Mouse (Mus musculus): ENCODE measurements around the gene Nop53.
"Not testable (repeated sequence)": the region's sequence is repeated elsewhere in the genome, so short reads cannot be mapped to it uniquely, and the experiment has no call there.

Gene Nop53

GRCm38 (mm10) chr7:15919947-15920346 lies 25.9 kb downstream of the Nop53 start:
- no peak for DNase-seq (ENCODE audit: low spot score in 2 of 2)

GRCm38 (mm10) chr7:15918371-15918770 lies 27.5 kb downstream of the Nop53 start:
- DNase-seq (ENCODE audit: low spot score in 2 of 2) = no peak

- no peak for DNase-seq (ENCODE audit: low spot score in 2 of 2)
Observed at GRCm38 (mm10) chr7:15916996-15917395, 28.9 kb downstream of the Nop53 start.

- DNase-seq (ENCODE audit: low spot score in 2 of 2) = no peak
Observed at GRCm38 (mm10) chr7:15916134-15916723, 29.6 kb downstream of the Nop53 start.

GRCm38 (mm10) chr7:15915695-15916094 lies 30.2 kb downstream of the Nop53 start:
- not testable (repeated sequence) for DNase-seq (ENCODE audit: low spot score in 2 of 2)

- DNase-seq (ENCODE audit: low spot score in 2 of 2) = no peak
Observed at GRCm38 (mm10) chr7:15914751-15915150, 31.1 kb downstream of the Nop53 start.

- peak; percentile 43 to 57 for DNase-seq (ENCODE audit: low spot score in 2 of 2)
Observed at GRCm38 (mm10) chr7:15914252-15914651, 31.6 kb downstream of the Nop53 start.

- peak; percentile 67 to 80 for DNase-seq (ENCODE audit: low spot score in 2 of 2)
Observed at GRCm38 (mm10) chr7:15912183-15912582, 33.7 kb downstream of the Nop53 start.

GRCm38 (mm10) chr7:15910521-15910920 lies 35.4 kb downstream of the Nop53 start:
- DNase-seq (ENCODE audit: low spot score in 2 of 2) = no peak

GRCm38 (mm10) chr7:15907971-15908590 lies 37.8 kb downstream of the Nop53 start:
- no peak for DNase-seq (ENCODE audit: low spot score in 2 of 2)

GRCm38 (mm10) chr7:15906602-15907001 lies 39.3 kb downstream of the Nop53 start:
- DNase-seq (ENCODE audit: low spot score in 2 of 2) = no peak

GRCm38 (mm10) chr7:15905861-15906260 lies 40.0 kb downstream of the Nop53 start:
- DNase-seq (ENCODE audit: low spot score in 2 of 2) = no peak

- no peak for DNase-seq (ENCODE audit: low spot score in 2 of 2)
Observed at GRCm38 (mm10) chr7:15901366-15902048, 44.4 kb downstream of the Nop53 start.

- no peak for DNase-seq (ENCODE audit: low spot score in 2 of 2)
Observed at GRCm38 (mm10) chr7:15894251-15894650, 51.6 kb downstream of the Nop53 start.

All from right cerebral cortex, adult 2 months (tissue).